Mouse (Mus musculus) embryo, embryonic 10.5 days (tissue): ENCODE data around the gene Dcakd.

Experiments used
- DNase-seq: peaks from one replicate; pipeline ENCODE4 v3.0.0-alpha.2; 2015; ENCODE audit warnings: low spot score

Gene Dcakd

DNA sequence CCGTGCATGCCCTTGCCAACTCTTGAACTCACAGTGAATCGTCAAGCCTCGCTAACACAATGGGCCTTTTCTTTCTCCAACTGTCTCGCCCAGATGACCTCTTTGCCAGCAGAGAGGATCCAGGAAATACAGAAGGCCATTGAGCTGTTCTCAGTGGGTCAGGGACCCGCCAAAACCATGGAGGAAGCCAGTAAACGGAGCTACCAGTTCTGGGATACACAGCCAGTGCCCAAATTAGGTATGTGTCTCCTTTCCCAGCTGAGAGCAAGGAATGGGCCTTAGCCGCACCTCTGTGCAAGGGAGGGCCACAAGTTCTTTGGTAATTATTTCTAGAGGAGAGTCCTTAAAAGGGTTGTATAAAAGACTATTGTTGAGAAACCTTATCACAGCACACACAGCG, 18.2 kb upstream of the Dcakd start:
- peak; percentile 9 for DNase-seq

DNA sequence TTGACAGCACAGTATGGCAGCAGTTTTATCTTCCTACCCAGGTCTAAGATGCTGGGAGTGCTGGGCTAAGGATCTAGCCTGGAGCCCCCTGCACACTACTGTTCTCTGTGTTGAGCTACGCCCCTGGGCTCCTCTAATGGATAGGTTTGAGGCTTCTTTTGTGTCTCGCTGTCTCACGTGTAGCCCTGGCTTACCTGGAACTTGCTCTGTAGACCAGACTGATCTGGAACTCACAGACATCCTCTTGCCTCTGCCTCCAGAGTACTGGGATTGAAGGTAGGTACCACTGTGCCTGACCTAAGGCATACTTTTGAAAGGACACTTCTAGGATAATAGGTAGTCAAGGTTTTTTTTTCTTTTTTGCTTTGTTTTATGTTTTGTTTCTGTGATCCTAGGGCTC, 15.8 kb upstream of the Dcakd start:
- no peak for DNase-seq

- DNase-seq: no peak
Observed at GRCm38 (mm10) chr11:103042828-103043227, 14.7 kb upstream of the Dcakd start.

- no peak for DNase-seq
Observed at GRCm38 (mm10) chr11:103038037-103038436, 9.9 kb upstream of the Dcakd start.

GRCm38 (mm10) chr11:103036881-103037465, 8.8 kb upstream of the Dcakd start:
- no peak for DNase-seq

GRCm38 (mm10) chr11:103035007-103035406, 6.9 kb upstream of the Dcakd start:
- DNase-seq: no peak

DNA sequence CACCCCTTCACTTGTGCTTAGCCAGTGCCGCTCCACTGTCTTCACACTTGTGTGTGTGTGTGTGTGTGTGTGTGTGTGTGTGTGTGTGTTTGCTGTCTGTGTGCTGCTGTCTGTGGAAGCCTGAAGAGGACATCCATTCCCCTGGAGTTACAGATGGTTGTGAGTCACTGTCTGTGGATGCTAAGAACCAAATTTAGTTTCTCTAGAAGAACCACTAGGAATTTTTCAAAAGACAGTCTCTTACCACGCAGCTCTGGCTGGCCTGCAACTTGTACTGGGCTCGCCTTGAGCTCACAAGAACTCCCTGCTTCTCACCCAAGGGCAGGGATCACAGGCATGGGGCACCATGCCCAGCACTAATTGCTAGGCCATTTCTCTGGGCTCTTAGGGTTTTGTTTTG, 4.9 kb upstream of the Dcakd start:
- DNase-seq: no peak

- no peak for DNase-seq
Observed at GRCm38 (mm10) chr11:103027570-103028175, 460 bp downstream of the Dcakd start.

GRCm38 (mm10) chr11:103026901-103027300, 1.2 kb downstream of the Dcakd start:
- DNase-seq: no peak

DNA sequence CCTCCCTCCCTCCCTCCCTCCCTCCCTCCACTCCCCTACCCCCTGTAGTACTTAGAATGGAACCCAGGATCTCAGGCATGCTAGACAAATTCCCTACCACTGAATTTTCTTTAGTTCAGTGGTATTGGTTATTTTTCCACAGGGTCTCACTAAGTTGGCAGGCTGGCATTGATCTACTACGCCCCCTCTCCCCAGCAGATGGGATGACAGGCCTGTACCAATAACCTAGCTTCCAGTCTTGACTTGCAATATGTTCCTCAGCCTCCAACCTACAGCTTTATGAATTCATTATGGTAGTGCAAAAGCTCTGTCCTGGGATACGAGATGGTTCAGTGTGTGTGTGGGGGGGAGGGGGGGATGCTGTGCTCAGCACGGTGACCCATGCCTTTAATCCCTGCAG, 4.2 kb downstream of the Dcakd start:
- DNase-seq: no peak

DNA sequence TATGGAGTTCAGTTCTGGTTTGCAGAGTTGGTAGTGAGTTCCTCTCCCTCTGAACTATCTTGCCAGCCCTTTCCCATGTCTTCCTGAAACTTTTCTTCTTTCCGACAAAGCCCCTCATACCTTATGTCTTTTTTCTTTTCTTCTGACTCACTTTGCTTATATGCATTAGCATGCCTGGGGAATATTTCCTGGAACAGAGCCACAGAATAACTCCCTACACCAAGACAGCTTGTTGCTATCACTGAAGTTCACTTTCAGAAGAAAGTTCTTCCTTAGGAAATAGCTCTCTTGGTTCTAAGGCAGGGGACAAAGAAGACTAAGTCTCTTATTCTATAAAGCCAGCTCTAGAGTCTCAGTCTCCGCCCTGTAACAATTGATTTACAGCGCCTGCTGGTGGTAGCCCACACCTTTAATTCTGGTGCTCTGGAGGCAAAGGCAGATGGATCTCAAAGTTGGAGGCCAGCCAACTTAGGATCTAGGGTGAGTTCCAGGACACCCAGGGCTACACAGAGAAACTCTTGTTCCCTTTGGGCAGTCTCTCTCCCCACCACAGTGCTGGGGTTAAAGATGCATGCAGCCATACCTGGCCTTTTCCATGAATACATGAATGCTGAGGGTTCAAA, 7.3 kb downstream of the Dcakd start:
- DNase-seq: no peak

- no peak for DNase-seq
Observed at GRCm38 (mm10) chr11:103019325-103019724, 8.8 kb downstream of the Dcakd start.

DNA sequence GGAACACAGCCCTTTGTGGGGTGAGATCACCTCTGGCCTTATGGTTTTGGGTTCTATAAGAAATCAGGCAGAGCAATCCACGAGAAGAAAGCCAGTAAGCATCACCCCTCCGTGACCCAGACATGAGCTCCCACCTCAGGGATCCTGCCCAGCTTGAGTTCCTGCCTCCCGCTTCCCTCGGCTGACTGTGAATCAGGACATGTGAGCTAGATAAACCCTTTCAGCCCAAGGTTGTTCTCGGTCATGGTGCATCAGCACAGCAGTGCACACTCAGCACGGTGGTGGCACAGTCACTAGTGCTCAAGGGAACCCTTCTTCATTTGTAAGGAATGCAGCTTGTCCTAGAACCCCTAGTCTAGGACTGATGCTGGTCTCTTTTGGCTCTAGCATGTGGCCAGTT, 9.3 kb downstream of the Dcakd start:
- DNase-seq: no peak

DNA sequence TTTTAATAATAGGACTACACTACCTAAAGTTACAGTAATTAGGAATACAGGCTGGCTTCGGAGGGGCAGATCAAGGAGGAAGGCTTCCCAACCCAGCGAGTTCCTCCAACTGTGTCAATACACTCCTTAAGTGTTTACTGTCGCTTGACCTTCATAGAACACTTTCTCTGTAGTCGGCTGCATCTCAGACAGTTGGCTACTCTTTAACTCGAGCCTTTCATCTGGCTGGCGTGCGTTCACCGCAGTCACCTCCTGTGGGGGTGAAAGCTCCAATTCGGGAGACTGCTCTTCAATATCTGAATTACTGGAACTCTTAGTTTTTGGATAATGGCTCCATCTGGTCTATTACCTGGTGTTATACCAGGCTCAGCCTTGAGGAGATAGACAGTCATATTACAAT, 10.5 kb downstream of the Dcakd start:
- no peak for DNase-seq

- peak; percentile 96 for DNase-seq
Observed at GRCm38 (mm10) chr11:103016930-103017329, 11.2 kb downstream of the Dcakd start.

DNA sequence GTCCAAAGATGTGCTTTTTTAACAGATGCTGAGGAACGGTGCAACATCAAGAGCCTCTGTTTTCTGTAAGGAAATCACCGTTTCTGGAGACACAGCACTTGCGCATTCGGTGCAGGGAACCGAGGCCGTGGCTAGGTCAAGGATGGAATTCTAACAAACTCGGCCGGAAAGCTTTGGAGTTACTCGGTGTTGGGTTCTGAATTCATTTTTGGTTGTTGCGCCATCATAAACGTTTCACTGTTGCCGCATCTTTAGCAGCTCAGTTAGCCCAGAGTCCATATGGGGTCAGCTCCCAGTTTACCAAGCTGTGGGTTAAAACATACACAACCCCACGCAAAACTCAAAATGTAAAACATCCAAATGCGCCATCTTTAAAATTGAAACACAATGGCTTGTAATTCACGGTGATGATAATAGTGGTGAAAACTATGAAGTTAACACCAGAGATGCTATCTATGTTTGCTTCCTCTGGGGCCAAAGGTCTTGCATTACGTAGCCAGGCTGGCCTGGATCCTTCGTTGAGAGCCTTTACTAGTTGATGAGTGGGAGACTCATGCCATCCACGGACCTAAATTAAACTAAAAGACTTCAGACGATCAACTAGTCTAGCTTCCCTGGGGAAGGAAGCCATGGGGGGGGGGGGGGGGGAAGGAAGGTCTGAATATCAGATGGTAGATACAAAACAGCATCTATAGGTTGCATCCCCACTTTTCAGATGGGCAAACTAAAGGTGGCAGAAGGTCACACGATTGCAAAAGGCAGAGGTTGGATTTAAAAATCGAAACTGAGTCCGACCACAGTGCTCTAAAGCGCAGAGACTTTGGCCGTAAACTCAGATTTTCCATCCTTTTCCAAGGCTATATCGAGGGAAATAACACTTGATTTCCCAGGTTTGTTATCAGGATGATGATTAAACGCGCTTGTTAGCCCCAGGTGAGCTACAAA, 12.0 kb downstream of the Dcakd start:
- DNase-seq: peak; percentile 47

DNA sequence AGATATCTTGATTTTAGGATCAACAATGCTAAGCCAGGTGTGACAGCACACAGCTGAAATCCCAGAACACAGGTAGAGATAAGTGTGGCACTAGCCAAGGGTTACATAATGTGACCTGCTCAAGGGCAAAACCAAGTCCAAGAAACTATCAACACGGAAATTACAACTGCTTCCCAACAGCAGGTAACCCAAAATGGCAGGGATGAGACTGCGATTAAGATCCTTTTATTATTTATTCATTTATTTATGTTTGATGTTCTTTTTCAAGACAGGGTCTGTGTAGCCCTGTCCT, 17.0 kb downstream of the Dcakd start:
- no peak for DNase-seq

- DNase-seq: no peak
Observed at GRCm38 (mm10) chr11:103010454-103011205, 17.5 kb downstream of the Dcakd start.

DNA sequence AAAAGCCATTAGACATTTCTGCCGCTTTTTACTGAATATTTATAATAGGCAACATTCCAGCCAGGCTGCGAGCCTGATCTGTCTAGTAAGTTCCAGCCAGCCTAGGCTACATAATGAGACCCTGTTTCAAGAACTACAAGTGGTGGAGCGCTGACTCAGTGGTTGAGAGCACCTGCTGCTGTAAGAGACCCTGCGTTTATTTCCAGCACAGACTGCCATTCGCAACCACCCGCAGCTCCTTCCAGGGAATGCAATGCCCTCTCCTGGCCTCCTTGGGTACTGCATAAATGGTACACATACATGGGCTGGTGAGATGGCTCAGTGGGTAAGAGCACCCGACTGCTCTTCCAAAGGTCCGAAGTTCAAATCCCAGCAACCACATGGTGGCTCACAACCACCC, 18.9 kb downstream of the Dcakd start:
- peak; percentile 62 for DNase-seq

GRCm38 (mm10) chr11:103008558-103008957, 19.6 kb downstream of the Dcakd start:
- no peak for DNase-seq

DNA sequence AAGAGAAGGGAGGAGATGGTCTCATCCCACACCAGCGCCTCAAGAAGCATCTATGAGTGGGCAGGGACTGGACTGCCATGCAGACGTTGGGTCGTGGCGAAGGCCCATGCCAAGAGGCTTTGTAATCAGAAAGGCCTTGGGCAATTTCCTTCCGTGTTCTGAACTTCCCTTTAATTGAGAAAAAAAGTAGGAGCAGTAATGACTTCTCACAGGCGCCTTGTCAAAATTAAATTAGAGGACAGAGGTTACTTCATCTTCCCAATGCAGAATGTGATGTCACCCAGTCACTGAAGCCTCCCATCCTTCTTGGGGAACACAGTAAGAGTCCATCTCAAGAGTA, 21.2 kb downstream of the Dcakd start:
- DNase-seq: no peak

DNA sequence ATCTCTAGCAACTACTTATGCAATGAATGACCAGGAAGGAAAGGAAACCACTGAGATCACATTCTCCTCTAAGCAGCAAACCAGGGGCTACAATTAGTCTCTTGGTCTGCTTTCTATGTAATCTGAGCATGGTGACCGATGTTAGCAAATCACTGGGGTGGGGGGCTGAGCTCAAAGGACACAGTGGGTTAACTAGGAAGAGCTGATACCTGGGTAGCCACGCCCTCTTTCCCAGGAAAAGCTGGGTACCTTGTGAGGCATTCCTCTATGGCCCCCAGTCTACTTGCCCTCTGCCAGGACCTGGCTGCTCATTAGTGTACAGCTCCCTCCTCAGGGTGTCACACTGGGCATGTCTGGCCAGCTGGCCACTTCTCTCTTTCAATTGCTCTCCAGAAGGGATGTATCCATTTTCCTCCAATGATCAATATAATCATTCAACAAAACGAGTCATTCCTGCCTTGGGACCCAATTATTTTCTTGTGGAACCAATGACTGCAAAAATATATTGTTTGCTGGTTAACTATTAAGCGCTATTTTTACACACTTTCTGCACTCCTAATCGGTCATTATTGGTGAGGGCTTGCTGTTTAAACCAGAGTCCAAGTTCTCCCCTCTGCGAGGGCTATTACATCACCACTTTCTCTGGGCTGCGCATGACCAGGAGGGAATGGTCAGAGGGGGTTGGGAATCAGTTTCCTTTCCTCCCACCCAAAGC, 21.7 kb downstream of the Dcakd start:
- no peak for DNase-seq
